Comparison of ENCODE assay signal across 14 mouse cellular contexts in the genomic region with DNA sequence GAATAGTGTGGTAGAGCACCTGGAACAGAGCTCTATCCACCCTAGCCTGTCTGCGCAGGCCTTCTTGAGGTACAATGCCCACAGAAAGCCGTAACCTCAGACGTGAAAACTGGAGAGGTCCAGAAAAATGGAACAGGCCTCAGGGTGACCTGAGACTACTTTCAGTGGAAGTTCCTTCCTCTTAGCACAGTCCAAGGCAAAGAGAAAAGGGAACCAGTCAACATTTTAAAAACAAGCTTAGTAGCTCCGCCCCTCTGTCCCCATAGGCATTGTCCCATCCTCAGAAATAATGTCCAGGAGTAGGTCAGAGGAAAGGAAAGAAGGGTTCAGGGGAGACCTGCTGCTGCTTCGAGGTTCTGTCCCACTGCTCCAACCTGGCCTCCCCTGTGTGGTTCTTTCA.
DNase-seq lines count a peak whose midpoint lies in the region; ATAC-seq and TF ChIP-seq lines count a peak whose summit lies in the region.
"Had no signal": no experiment of that assay in that cellular context is flagged by ENCODE, and none has a peak within 500 bp of the region (broad histone marks: within the 10 kb centered on the region; RNA-seq: fewer than 3 reads in every experiment).

No protein-coding gene starts in this region.

- no peaks in the 10 kb centered on the region for H3K36me3 ChIP-seq in heart, embryonic 14.5 days (ENCODE audit: control insufficient read depth, insufficient read depth, low read length)
- H3K36me3 ChIP-seq in liver, postnatal 0 days (replicated peaks; ENCODE audit: insufficient read depth, low read length) = no peaks in the 10 kb centered on the region
- H3K36me3 ChIP-seq in liver, embryonic 12.5 days = no peaks in the 10 kb centered on the region
- H3K36me3 ChIP-seq in forebrain, embryonic 10.5 days (replicated peaks) = no peaks in the 10 kb centered on the region
- H3K36me3 ChIP-seq in hindbrain, embryonic 14.5 days (replicated peaks; ENCODE audit: control insufficient read depth, insufficient read depth) = no peaks in the 10 kb centered on the region
- H3K36me3 ChIP-seq: embryonic facial prominence, embryonic 12.5 days; forebrain, embryonic 12.5 days; limb, embryonic 13.5 days; neural tube, embryonic 15.5 days had no signal

- 0 out of 4 replicates have a peak overlapping the region, but pooled peaks have one; percentile 14 to 34 for H3K27ac ChIP-seq in heart, embryonic 14.5 days (replicated peaks in 1 of 2; ENCODE audit: control insufficient read depth in 1 of 2, insufficient read depth in 1 of 2, low read depth in 2 of 2, low read length in 2 of 2)
- peak overlapping the region; percentile 69 for H3K27ac ChIP-seq in liver, postnatal 0 days (ENCODE audit: low read depth)
- no peak overlapping the region for H3K27ac ChIP-seq in liver, embryonic 12.5 days
- H3K27ac ChIP-seq in brown adipose tissue, adult 24 weeks (replicated peaks; ENCODE audit: low read depth, low read length) = peak overlapping the region; percentile 53
- no peak overlapping the region for H3K27ac ChIP-seq in forebrain, embryonic 10.5 days
- H3K27ac ChIP-seq in hindbrain, embryonic 14.5 days = no peak overlapping the region
- H3K27ac ChIP-seq: embryonic facial prominence, embryonic 12.5 days; forebrain, embryonic 12.5 days; limb, embryonic 13.5 days; neural tube, embryonic 15.5 days had no signal

- TF ChIP-seq EP300 in liver, postnatal 0 days (IDR thresholded peaks at IDR 0.05; ENCODE audit: low read depth) = no peak

- no peak overlapping the region for H3K4me3 ChIP-seq in heart, embryonic 14.5 days (ENCODE audit: control insufficient read depth in 1 of 2, insufficient read depth in 1 of 2, low read depth in 1 of 2, low read length in 2 of 2)
- no peak overlapping the region for H3K4me3 ChIP-seq in liver, postnatal 0 days (ENCODE audit: low read depth, low read length)
- H3K4me3 ChIP-seq in liver, embryonic 12.5 days = no peak overlapping the region
- H3K4me3 ChIP-seq in brown adipose tissue, adult 24 weeks (ENCODE audit: insufficient read depth, low read depth, low read length) = no peak overlapping the region
- no peak overlapping the region for H3K4me3 ChIP-seq in forebrain, embryonic 10.5 days
- no peak overlapping the region for H3K4me3 ChIP-seq in hindbrain, embryonic 14.5 days (replicated peaks; ENCODE audit: low read length)
- H3K4me3 ChIP-seq: embryonic facial prominence, embryonic 12.5 days; forebrain, embryonic 12.5 days; limb, embryonic 13.5 days; neural tube, embryonic 15.5 days had no signal

- H3K9ac ChIP-seq in heart, embryonic 14.5 days (ENCODE audit: low read length) = no peak overlapping the region
- no peak overlapping the region for H3K9ac ChIP-seq in liver, postnatal 0 days (replicated peaks)
- no peak overlapping the region for H3K9ac ChIP-seq in liver, embryonic 12.5 days
- H3K9ac ChIP-seq in hindbrain, embryonic 14.5 days = no peak overlapping the region
- H3K9ac ChIP-seq: embryonic facial prominence, embryonic 12.5 days; forebrain, embryonic 12.5 days; limb, embryonic 13.5 days; neural tube, embryonic 15.5 days had no signal

- ATAC-seq in heart, embryonic 14.5 days (ENCODE audit: insufficient number of reproducible peaks, insufficient read depth, low FRiP score, low read depth) = no peak
- ATAC-seq in liver, postnatal 0 days = 0 out of 2 replicates have a peak, but pooled peaks have one; percentile 9
- ATAC-seq in liver, embryonic 12.5 days = no peak
- peak; percentile 54 for ATAC-seq in monocyte, adult 5-6 weeks (replicated peaks; ENCODE audit: insufficient number of reproducible peaks, low FRiP score, low TSS enrichment, poor library complexity, severe bottlenecking)
- no peak for ATAC-seq in hindbrain, embryonic 14.5 days (ENCODE audit: low FRiP score)

- no peak for DNase-seq in heart, postnatal 10 days
- no peak for DNase-seq in liver, postnatal 0 days
- DNase-seq in forebrain, embryonic 10.5 days (ENCODE audit: extremely low spot score, low spot score) = no peak
- DNase-seq in hindbrain, embryonic 14.5 days (ENCODE audit: low spot score) = no peak
- DNase-seq: adrenal gland, postnatal 25 days; cerebellum, postnatal 25 days had no signal

- peaks cover 5 to 14% of the 10 kb centered on the region in 2 experiments; a peak in 3 of 4 replicates for H3K4me1 ChIP-seq in heart, embryonic 14.5 days (ENCODE audit: control insufficient read depth in 2 of 2, insufficient read depth in 2 of 2, low read length in 2 of 2)
- peaks cover 38% of the 10 kb centered on the region for H3K4me1 ChIP-seq in liver, postnatal 0 days (ENCODE audit: insufficient read depth)
- H3K4me1 ChIP-seq in liver, embryonic 12.5 days = peaks cover 36% of the 10 kb centered on the region
- H3K4me1 ChIP-seq in brown adipose tissue, adult 24 weeks (ENCODE audit: control insufficient read depth, insufficient read depth, insufficient read length, low read length) = peaks cover 41% of the 10 kb centered on the region
- H3K4me1 ChIP-seq in forebrain, embryonic 10.5 days = peaks cover 34% of the 10 kb centered on the region
- peaks cover 16% of the 10 kb centered on the region; the same call in 1 of the 2 replicates for H3K4me1 ChIP-seq in hindbrain, embryonic 14.5 days (replicated peaks; ENCODE audit: control insufficient read depth, insufficient read depth, low read length)

- intact Hi-C loops in heart, postnatal 10 days (cut with DNase I) = no loop called here

- WGBS in heart, embryonic 14.5 days = 79% methylated on average over 5 of the region's 5 CpGs
- WGBS in liver, postnatal 0 days (ENCODE audit: insufficient replicate concordance) = 43% methylated on average over 5 of the region's 5 CpGs
- 56% methylated on average over 5 of the region's 5 CpGs for WGBS in liver, embryonic 12.5 days (ENCODE audit: insufficient replicate concordance)
- WGBS in forebrain, embryonic 10.5 days = 89% methylated on average over 5 of the region's 5 CpGs
- WGBS in hindbrain, embryonic 14.5 days = 96% methylated on average over 5 of the region's 5 CpGs

- H3K9me3 ChIP-seq in heart, embryonic 14.5 days (ENCODE audit: control insufficient read depth, low read length) = no peaks in the 10 kb centered on the region
- no peaks in the 10 kb centered on the region for H3K9me3 ChIP-seq in liver, postnatal 0 days (ENCODE audit: low read length)
- H3K9me3 ChIP-seq in liver, embryonic 12.5 days (replicated peaks) = no peaks in the 10 kb centered on the region
- H3K9me3 ChIP-seq in forebrain, embryonic 10.5 days = no peaks in the 10 kb centered on the region
- H3K9me3 ChIP-seq in hindbrain, embryonic 14.5 days (ENCODE audit: control insufficient read depth, low read length) = no peaks in the 10 kb centered on the region
- H3K9me3 ChIP-seq: embryonic facial prominence, embryonic 12.5 days; forebrain, embryonic 12.5 days; limb, embryonic 13.5 days; neural tube, embryonic 15.5 days had no signal

- H3K4me2 ChIP-seq in heart, embryonic 14.5 days (ENCODE audit: low read length) = no peak overlapping the region
- H3K4me2 ChIP-seq in liver, postnatal 0 days (ENCODE audit: low read depth, low read length) = peak overlapping the region; percentile 22; the same call in 1 of the 2 replicates
- H3K4me2 ChIP-seq in liver, embryonic 12.5 days = no peak overlapping the region
- no peak overlapping the region for H3K4me2 ChIP-seq in hindbrain, embryonic 14.5 days (replicated peaks)
- H3K4me2 ChIP-seq: embryonic facial prominence, embryonic 12.5 days; forebrain, embryonic 12.5 days; limb, embryonic 13.5 days; neural tube, embryonic 15.5 days had no signal

- TF ChIP-seq CTCF in liver, postnatal 0 days (IDR thresholded peaks at IDR 0.05; ENCODE audit: low read depth) = no peak

- H3K27me3 ChIP-seq in heart, embryonic 14.5 days (ENCODE audit: control insufficient read depth, insufficient read depth, low read length) = no peaks in the 10 kb centered on the region
- no peaks in the 10 kb centered on the region for H3K27me3 ChIP-seq in liver, postnatal 0 days (ENCODE audit: insufficient read depth, low read length)
- H3K27me3 ChIP-seq in liver, embryonic 12.5 days (replicated peaks) = peaks cover 59% of the 10 kb centered on the region
- H3K27me3 ChIP-seq in forebrain, embryonic 10.5 days (ENCODE audit: poor library complexity, severe bottlenecking) = no peaks in the 10 kb centered on the region
- no peaks in the 10 kb centered on the region for H3K27me3 ChIP-seq in hindbrain, embryonic 14.5 days (ENCODE audit: control insufficient read depth, insufficient read depth, low read length)
- H3K27me3 ChIP-seq: embryonic facial prominence, embryonic 12.5 days; forebrain, embryonic 12.5 days; limb, embryonic 13.5 days; neural tube, embryonic 15.5 days had no signal

Comparison
In these comparisons a context has a peak if more than half of its experiments do, and no peak if none do; other contexts are left out.
1. ATAC-seq: peak in liver, postnatal 0 days (single experiment) and monocyte, adult 5-6 weeks (single experiment); none in heart, embryonic 14.5 days (single experiment), liver, embryonic 12.5 days (single experiment) and hindbrain, embryonic 14.5 days (single experiment).
2. H3K27ac ChIP-seq: peak in heart, embryonic 14.5 days (2 of 2), liver, postnatal 0 days (single experiment) and brown adipose tissue, adult 24 weeks (single experiment); none in liver, embryonic 12.5 days (single experiment), forebrain, embryonic 10.5 days (single experiment) and hindbrain, embryonic 14.5 days (single experiment).